Mouse (Mus musculus): ENCODE measurements around the gene Chek2.
"Not testable (repeated sequence)": the region's sequence is repeated elsewhere in the genome, so short reads cannot be mapped to it uniquely, and the experiment has no call there.

The Chek2 gene

GRCm38 (mm10) chr5:110839038-110839677 is 621 bp upstream of the Chek2 start:
- peak; percentile 23 for DNase-seq (ENCODE audit: low spot score)

GRCm38 (mm10) chr5:110840465-110840864 is 686 bp downstream of the Chek2 start:
- peak; percentile 74 for DNase-seq (ENCODE audit: low spot score)

- DNase-seq (ENCODE audit: low spot score) = no peak
Measured at GRCm38 (mm10) chr5:110841046-110841862, 1.5 kb downstream of the Chek2 start.

- DNase-seq (ENCODE audit: low spot score) = no peak
Measured at GRCm38 (mm10) chr5:110852990-110853389, 13.2 kb downstream of the Chek2 start.

GRCm38 (mm10) chr5:110857091-110857490 is 17.3 kb downstream of the Chek2 start:
- DNase-seq (ENCODE audit: low spot score) = peak; percentile 23

GRCm38 (mm10) chr5:110859013-110859650 is 19.4 kb downstream of the Chek2 start:
- DNase-seq (ENCODE audit: low spot score) = peak; percentile 43

GRCm38 (mm10) chr5:110860445-110860844 is 20.7 kb downstream of the Chek2 start:
- no peak for DNase-seq (ENCODE audit: low spot score)

- no peak for DNase-seq (ENCODE audit: low spot score)
Measured at GRCm38 (mm10) chr5:110868460-110868859, 28.7 kb downstream of the Chek2 start.

GRCm38 (mm10) chr5:110869242-110869669 is 29.5 kb downstream of the Chek2 start:
- DNase-seq (ENCODE audit: low spot score) = peak; percentile 25

- no peak for DNase-seq (ENCODE audit: low spot score)
Measured at GRCm38 (mm10) chr5:110873160-110873559, 33.4 kb downstream of the Chek2 start.

- DNase-seq (ENCODE audit: low spot score) = no peak
Measured at GRCm38 (mm10) chr5:110874711-110875110, 34.9 kb downstream of the Chek2 start.

- no peak for DNase-seq (ENCODE audit: low spot score)
Measured at GRCm38 (mm10) chr5:110875286-110875685, 35.5 kb downstream of the Chek2 start.

- DNase-seq (ENCODE audit: low spot score) = no peak
Measured at GRCm38 (mm10) chr5:110877666-110878505, 38.1 kb downstream of the Chek2 start.

GRCm38 (mm10) chr5:110878526-110878925 is 38.7 kb downstream of the Chek2 start:
- DNase-seq (ENCODE audit: low spot score) = not testable (repeated sequence)

GRCm38 (mm10) chr5:110879042-110879441 is 39.3 kb downstream of the Chek2 start:
- no peak for DNase-seq (ENCODE audit: low spot score)

- DNase-seq (ENCODE audit: low spot score) = peak; percentile 89
Measured at GRCm38 (mm10) chr5:110879584-110880374, 40.0 kb downstream of the Chek2 start, which contains the start of gene Ttc28. Gene Ttc28 (plus strand): TSS chr5:110879803.

GRCm38 (mm10) chr5:110888596-110888995 is 48.8 kb downstream of the Chek2 start:
- DNase-seq (ENCODE audit: low spot score) = no peak

GRCm38 (mm10) chr5:110889945-110890344 is 50.2 kb downstream of the Chek2 start:
- DNase-seq (ENCODE audit: low spot score) = no peak

- DNase-seq (ENCODE audit: low spot score) = no peak
Measured at GRCm38 (mm10) chr5:110890561-110890960, 50.8 kb downstream of the Chek2 start.

GRCm38 (mm10) chr5:110897114-110897788 is 57.5 kb downstream of the Chek2 start:
- DNase-seq (ENCODE audit: low spot score) = peak; percentile 13

Data from embryo, embryonic 10.5 days (tissue).